Mouse (Mus musculus): ENCODE measurements around the gene Bpnt1.
A peak's percentile ranks its signal among the peaks of the same experiment; 100 is the strongest.

Gene Bpnt1

GRCm38 (mm10) chr1:185331364-185331763 is 585 bp upstream of the Bpnt1 start:
- DNase-seq (ENCODE audit: low read depth, low spot score), result no peak

- no peak for DNase-seq (ENCODE audit: low read depth, low spot score)
Observed at GRCm38 (mm10) chr1:185333651-185334050, 1.7 kb downstream of the Bpnt1 start.

- peak; percentile 23 for DNase-seq (ENCODE audit: low read depth, low spot score)
Observed at GRCm38 (mm10) chr1:185334136-185334535, 2.2 kb downstream of the Bpnt1 start.

GRCm38 (mm10) chr1:185335231-185335765 is 3.3 kb downstream of the Bpnt1 start:
- no peak for DNase-seq (ENCODE audit: low read depth, low spot score)

GRCm38 (mm10) chr1:185336535-185336934 is 4.6 kb downstream of the Bpnt1 start:
- DNase-seq (ENCODE audit: low read depth, low spot score), result no peak

GRCm38 (mm10) chr1:185342441-185342840 is 10.5 kb downstream of the Bpnt1 start:
- DNase-seq (ENCODE audit: low read depth, low spot score), result peak; percentile 88

GRCm38 (mm10) chr1:185343422-185343821 is 11.5 kb downstream of the Bpnt1 start:
- no peak for DNase-seq (ENCODE audit: low read depth, low spot score)

GRCm38 (mm10) chr1:185346188-185346587 is 14.2 kb downstream of the Bpnt1 start:
- no peak for DNase-seq (ENCODE audit: low read depth, low spot score)

- no peak for DNase-seq (ENCODE audit: low read depth, low spot score)
Observed at GRCm38 (mm10) chr1:185349741-185350140, 17.8 kb downstream of the Bpnt1 start.

- no peak for DNase-seq (ENCODE audit: low read depth, low spot score)
Observed at GRCm38 (mm10) chr1:185350611-185351010, 18.7 kb downstream of the Bpnt1 start.

GRCm38 (mm10) chr1:185352151-185352550 is 20.2 kb downstream of the Bpnt1 start:
- DNase-seq (ENCODE audit: low read depth, low spot score), result no peak

GRCm38 (mm10) chr1:185353351-185353750 is 21.4 kb downstream of the Bpnt1 start:
- no peak for DNase-seq (ENCODE audit: low read depth, low spot score)

GRCm38 (mm10) chr1:185354731-185355130 is 22.8 kb downstream of the Bpnt1 start:
- DNase-seq (ENCODE audit: low read depth, low spot score), result no peak

GRCm38 (mm10) chr1:185356246-185356645 is 24.3 kb downstream of the Bpnt1 start:
- no peak for DNase-seq (ENCODE audit: low read depth, low spot score)

GRCm38 (mm10) chr1:185358211-185358610 is 26.3 kb downstream of the Bpnt1 start:
- no peak for DNase-seq (ENCODE audit: low read depth, low spot score)

- DNase-seq (ENCODE audit: low read depth, low spot score), result peak; percentile 100
Observed at GRCm38 (mm10) chr1:185362677-185363520, 30.9 kb downstream of the Bpnt1 start, which contains the start of gene Eprs. Gene Eprs (plus strand): TSS chr1:185363044.

- DNase-seq (ENCODE audit: low read depth, low spot score), result peak; percentile 86
Observed at GRCm38 (mm10) chr1:185363526-185364182, 31.7 kb downstream of the Bpnt1 start.

GRCm38 (mm10) chr1:185364183-185364540 is 32.2 kb downstream of the Bpnt1 start:
- no peak for DNase-seq (ENCODE audit: low read depth, low spot score)

GRCm38 (mm10) chr1:185367383-185367782 is 35.4 kb downstream of the Bpnt1 start:
- peak; percentile 40 for DNase-seq (ENCODE audit: low read depth, low spot score)

- DNase-seq (ENCODE audit: low read depth, low spot score), result no peak
Observed at GRCm38 (mm10) chr1:185369979-185370378, 38.0 kb downstream of the Bpnt1 start.

GRCm38 (mm10) chr1:185376390-185376789 is 44.4 kb downstream of the Bpnt1 start:
- DNase-seq (ENCODE audit: low read depth, low spot score), result peak; percentile 89

GRCm38 (mm10) chr1:185377429-185377828 is 45.5 kb downstream of the Bpnt1 start:
- no peak for DNase-seq (ENCODE audit: low read depth, low spot score)

GRCm38 (mm10) chr1:185401615-185402014 is 69.7 kb downstream of the Bpnt1 start:
- DNase-seq (ENCODE audit: low read depth, low spot score), result peak; percentile 53

Data from brain, adult 2 months (tissue).